Comparison of ENCODE assay signal across 15 mouse cellular contexts in genomic region chr11:114419002-114419401, GRCm38 (mm10).
DNase-seq lines count a peak whose midpoint lies in the region; ATAC-seq and TF ChIP-seq lines count a peak whose summit lies in the region.
"Had no signal": no experiment of that assay in that cellular context is flagged by ENCODE, and none has a peak within 500 bp of the region (broad histone marks: within the 10 kb centered on the region; RNA-seq: fewer than 3 reads in every experiment).

No protein-coding gene starts in this region.

- no peak overlapping the region for H3K9ac ChIP-seq in hindbrain, postnatal 0 days (replicated peaks; ENCODE audit: low read length)
- no peak overlapping the region for H3K9ac ChIP-seq in neural tube, embryonic 15.5 days (replicated peaks)
- H3K9ac ChIP-seq: heart, embryonic 13.5 days; liver, embryonic 13.5 days had no signal

- H3K4me3 ChIP-seq in hindbrain, postnatal 0 days (ENCODE audit: low read length): no peak overlapping the region
- no peak overlapping the region for H3K4me3 ChIP-seq in hindbrain, embryonic 10.5 days
- H3K4me3 ChIP-seq in bone marrow, adult 2 months (replicated peaks; ENCODE audit: control insufficient read depth, low read depth, low read length): no peak overlapping the region
- H3K4me3 ChIP-seq in neural tube, embryonic 15.5 days (replicated peaks): no peak overlapping the region
- H3K4me3 ChIP-seq: heart, embryonic 13.5 days; liver, embryonic 13.5 days; megakaryocyte, embryonic 14.5 days had no signal

- no peak for ATAC-seq in hindbrain, postnatal 0 days
- no peak for ATAC-seq in neural tube, embryonic 15.5 days (ENCODE audit: low FRiP score)
- ATAC-seq: hindbrain, embryonic 16.5 days had no signal

- no peak overlapping the region for H3K4me2 ChIP-seq in hindbrain, postnatal 0 days (ENCODE audit: low read depth, low read length)
- no peak overlapping the region for H3K4me2 ChIP-seq in neural tube, embryonic 15.5 days
- H3K4me2 ChIP-seq: heart, embryonic 13.5 days; liver, embryonic 13.5 days had no signal

- peak; percentile 51 for TF ChIP-seq CTCF in hindbrain, postnatal 0 days (IDR thresholded peaks at IDR 0.05; ENCODE audit: low read depth)
- TF ChIP-seq CTCF in bone marrow, adult 2 months (IDR thresholded peaks at IDR 0.05; ENCODE audit: control insufficient read depth, insufficient read depth, low read length): 0 out of 2 replicates have a peak, but pooled peaks have one; percentile 14

- no peak for DNase-seq in hindbrain, postnatal 0 days (ENCODE audit: low spot score)
- DNase-seq in hindbrain, embryonic 10.5 days (ENCODE audit: low spot score): no peak
- peak; percentile 5 for DNase-seq in thymus, postnatal 25 days
- DNase-seq in thymus, adult 18-20 months: no peak
- DNase-seq in cerebellum, adult 18-20 months: no peak
- DNase-seq: adrenal gland, postnatal 25 days; kidney, postnatal 10 days; liver, embryonic 13.5 days; retina, postnatal 1 day had no signal

- WGBS in hindbrain, postnatal 0 days: 84% methylated on average over 7 of the region's 7 CpGs
- 82% methylated on average over 7 of the region's 7 CpGs for WGBS in hindbrain, embryonic 10.5 days
- 85% methylated on average over 7 of the region's 7 CpGs for WGBS in bone marrow, adult 2 months
- 85% methylated on average over 7 of the region's 7 CpGs for WGBS in neural tube, embryonic 15.5 days

- TF ChIP-seq POLR2A in bone marrow, adult 2 months (IDR thresholded peaks at IDR 0.05; ENCODE audit: borderline replicate concordance, control insufficient read depth, low read depth, low read length): no peak

- H3K4me1 ChIP-seq in hindbrain, postnatal 0 days (ENCODE audit: insufficient read depth, low read length): no peaks in the 10 kb centered on the region
- H3K4me1 ChIP-seq in hindbrain, embryonic 10.5 days (replicated peaks): no peaks in the 10 kb centered on the region
- H3K4me1 ChIP-seq in bone marrow, adult 2 months (ENCODE audit: control insufficient read depth, insufficient read depth, low read length): no peaks in the 10 kb centered on the region
- peaks cover 4% of the 10 kb centered on the region; the same call in 1 of the 2 replicates for H3K4me1 ChIP-seq in neural tube, embryonic 15.5 days
- H3K4me1 ChIP-seq: heart, embryonic 13.5 days; liver, embryonic 13.5 days had no signal

- no peaks in the 10 kb centered on the region for H3K27me3 ChIP-seq in hindbrain, postnatal 0 days (ENCODE audit: insufficient read depth, low read length)
- peaks cover 3% of the 10 kb centered on the region; the same call in 1 of the 2 replicates for H3K27me3 ChIP-seq in hindbrain, embryonic 10.5 days (ENCODE audit: insufficient read depth, poor library complexity, severe bottlenecking)
- H3K27me3 ChIP-seq in neural tube, embryonic 15.5 days (replicated peaks): no peaks in the 10 kb centered on the region
- H3K27me3 ChIP-seq: liver, embryonic 13.5 days had no signal

- no peaks in the 10 kb centered on the region for H3K36me3 ChIP-seq in hindbrain, postnatal 0 days (ENCODE audit: insufficient read depth, low read length)
- no peaks in the 10 kb centered on the region for H3K36me3 ChIP-seq in hindbrain, embryonic 10.5 days
- no peaks in the 10 kb centered on the region for H3K36me3 ChIP-seq in neural tube, embryonic 15.5 days
- H3K36me3 ChIP-seq: G1E; heart, embryonic 13.5 days; liver, embryonic 13.5 days had no signal

- H3K27ac ChIP-seq in hindbrain, postnatal 0 days: no peak overlapping the region
- H3K27ac ChIP-seq in hindbrain, embryonic 10.5 days: no peak overlapping the region
- H3K27ac ChIP-seq in bone marrow, adult 2 months (ENCODE audit: control insufficient read depth, insufficient read depth, low read depth, low read length, poor library complexity): no peak overlapping the region
- H3K27ac ChIP-seq in neural tube, embryonic 15.5 days (replicated peaks): no peak overlapping the region
- H3K27ac ChIP-seq: heart, embryonic 13.5 days; liver, embryonic 13.5 days had no signal

- H3K9me3 ChIP-seq in hindbrain, postnatal 0 days (ENCODE audit: low read length): no peaks in the 10 kb centered on the region; the same call in 1 of the 2 replicates
- H3K9me3 ChIP-seq in hindbrain, embryonic 10.5 days: 0 out of 2 replicates have a peak, but pooled peaks cover 6% of the 10 kb centered on the region
- H3K9me3 ChIP-seq in neural tube, embryonic 15.5 days (replicated peaks): no peaks in the 10 kb centered on the region
- H3K9me3 ChIP-seq: liver, embryonic 13.5 days had no signal
